Mouse (Mus musculus) c-Kit-positive CD71-positive TER-119-positive erythroid progenitor cells, embryonic 14.5 days (primary cell): ENCODE measurements around the gene Rpl39.

ENCODE experiments used
- DNase-seq: peaks from one replicate; pipeline ENCODE4 v3.0.0-alpha.2; 2013; ENCODE audit warnings: low spot score

The Rpl39 gene

GRCm38 (mm10) chrX:37067299-37067698, 17.9 kb downstream of the Rpl39 start:
- no peak for DNase-seq

- no peak for DNase-seq
Observed at GRCm38 (mm10) chrX:37063902-37064301, 21.3 kb downstream of the Rpl39 start.

- no peak for DNase-seq
Observed at GRCm38 (mm10) chrX:37048890-37049823, 36.0 kb downstream of the Rpl39 start.

GRCm38 (mm10) chrX:37048066-37048889, 36.9 kb downstream of the Rpl39 start, which contains the start of gene Sowahd:
Gene Sowahd (plus strand): TSS chrX:37048845.
- no peak for DNase-seq

- peak; percentile 29 for DNase-seq
Observed at GRCm38 (mm10) chrX:37042726-37043125, 42.5 kb downstream of the Rpl39 start.
